22 mouse cellular contexts compared by ENCODE assay signal in genomic region chr14:22435860-22436377, GRCm38 (mm10).
DNase-seq lines count a peak whose midpoint lies in the region; ATAC-seq and TF ChIP-seq lines count a peak whose summit lies in the region.
"Had no signal": no experiment of that assay in that cellular context is flagged by ENCODE, and none has a peak within 500 bp of the region (broad histone marks: within the 10 kb centered on the region; RNA-seq: fewer than 3 reads in every experiment).

No protein-coding gene starts in this region.

- no peak for TF ChIP-seq CTCF in lung, postnatal 0 days (IDR thresholded peaks at IDR 0.05)
- TF ChIP-seq CTCF in left cerebral cortex, adult 2 months (IDR thresholded peaks at IDR 0.05): no peak

- no peaks in the 10 kb centered on the region for H3K36me3 ChIP-seq in lung, embryonic 15.5 days
- no peaks in the 10 kb centered on the region for H3K36me3 ChIP-seq in lung, postnatal 0 days (ENCODE audit: insufficient read depth, low read length)
- H3K36me3 ChIP-seq in limb, embryonic 11.5 days (ENCODE audit: control insufficient read depth, insufficient read depth, low read length): no peaks in the 10 kb centered on the region
- H3K36me3 ChIP-seq in heart, embryonic 12.5 days: no peaks in the 10 kb centered on the region
- H3K36me3 ChIP-seq: embryonic facial prominence, embryonic 13.5 days; forebrain, embryonic 10.5 days; heart, embryonic 10.5 days; heart, embryonic 15.5 days; hindbrain, embryonic 13.5 days had no signal

- no peaks in the 10 kb centered on the region for H3K27me3 ChIP-seq in lung, embryonic 15.5 days
- no peaks in the 10 kb centered on the region for H3K27me3 ChIP-seq in lung, postnatal 0 days (replicated peaks; ENCODE audit: insufficient read depth, low read length)
- H3K27me3 ChIP-seq in limb, embryonic 11.5 days (ENCODE audit: control insufficient read depth, insufficient read depth, low read length): peaks cover 9% of the 10 kb centered on the region; the same call in 1 of the 2 replicates
- no peaks in the 10 kb centered on the region for H3K27me3 ChIP-seq in heart, embryonic 12.5 days (replicated peaks)
- H3K27me3 ChIP-seq: CH12.LX; embryonic facial prominence, embryonic 13.5 days; heart, embryonic 15.5 days; hindbrain, embryonic 13.5 days; Patski had no signal

- no peaks in the 10 kb centered on the region for H3K9me3 ChIP-seq in lung, embryonic 15.5 days
- H3K9me3 ChIP-seq in lung, postnatal 0 days (ENCODE audit: low read length): no peaks in the 10 kb centered on the region
- no peaks in the 10 kb centered on the region for H3K9me3 ChIP-seq in limb, embryonic 11.5 days (ENCODE audit: control insufficient read depth, low read length)
- H3K9me3 ChIP-seq in heart, embryonic 12.5 days (replicated peaks): no peaks in the 10 kb centered on the region
- H3K9me3 ChIP-seq: embryonic facial prominence, embryonic 13.5 days; forebrain, embryonic 10.5 days; heart, embryonic 10.5 days; heart, embryonic 15.5 days; hindbrain, embryonic 13.5 days had no signal

- ATAC-seq in lung, embryonic 15.5 days (ENCODE audit: borderline replicate concordance, extremely low read depth, low FRiP score, low TSS enrichment): no peak
- ATAC-seq in lung, postnatal 0 days: no peak
- peak; percentile 51; the same call in 1 of the 2 replicates for ATAC-seq in limb, embryonic 11.5 days (ENCODE audit: insufficient number of reproducible peaks, low FRiP score, low TSS enrichment, low read depth)
- ATAC-seq in heart, embryonic 12.5 days (ENCODE audit: insufficient number of reproducible peaks, low FRiP score): no peak
- ATAC-seq: activated CD4-positive, CD25-positive, alpha-beta regulatory T cell, adult 4 months; forebrain, embryonic 14.5 days; hindbrain, postnatal 0 days; Patski had no signal

- intact Hi-C loops in left cerebral cortex, adult 2 months (cut with DNase I): no loop called here

- no peak for DNase-seq in lung, postnatal 0 days (ENCODE audit: low spot score)
- DNase-seq in forelimb bud, embryonic 11.5 days (ENCODE audit: low read depth, low spot score): peak; percentile 79
- peak; percentile 70 for DNase-seq in limb, embryonic 11.5 days (ENCODE audit: low spot score)
- no peak for DNase-seq in left cerebral cortex, adult 2 months (ENCODE audit: extremely low spot score in 1 of 2, low spot score in 2 of 2)
- DNase-seq: adrenal gland, postnatal 14 days; cerebellum, adult 11 months; cerebellum, adult 8-10 months; cerebellum, postnatal 14 days; heart, adult 18-20 months; heart, postnatal 14 days had no signal

- 0 out of 2 replicates have a peak overlapping the region, but pooled peaks have one; percentile 27 for H3K27ac ChIP-seq in lung, embryonic 15.5 days
- H3K27ac ChIP-seq in lung, postnatal 0 days (ENCODE audit: low read length): no peak overlapping the region
- H3K27ac ChIP-seq in limb, embryonic 11.5 days (replicated peaks; ENCODE audit: low read depth, low read length): no peak overlapping the region; the same call in 1 of the 2 replicates
- no peak overlapping the region for H3K27ac ChIP-seq in heart, embryonic 12.5 days (ENCODE audit: poor library complexity, severe bottlenecking)
- H3K27ac ChIP-seq in left cerebral cortex, adult 2 months: no peak overlapping the region
- H3K27ac ChIP-seq: embryonic facial prominence, embryonic 13.5 days; forebrain, embryonic 10.5 days; heart, embryonic 10.5 days; heart, embryonic 15.5 days; hindbrain, embryonic 13.5 days; hindbrain, postnatal 0 days had no signal

- TF ChIP-seq EP300 in lung, postnatal 0 days (IDR thresholded peaks at IDR 0.05): no peak

- no peak overlapping the region for H3K4me2 ChIP-seq in lung, embryonic 15.5 days
- H3K4me2 ChIP-seq in lung, postnatal 0 days (replicated peaks; ENCODE audit: low read depth, low read length): no peak overlapping the region
- H3K4me2 ChIP-seq in limb, embryonic 11.5 days (ENCODE audit: low read depth, severe bottlenecking): no peak overlapping the region
- H3K4me2 ChIP-seq in heart, embryonic 12.5 days: no peak overlapping the region
- H3K4me2 ChIP-seq: embryonic facial prominence, embryonic 13.5 days; heart, embryonic 15.5 days; hindbrain, embryonic 13.5 days had no signal

- H3K9ac ChIP-seq in lung, embryonic 15.5 days: no peak overlapping the region
- no peak overlapping the region for H3K9ac ChIP-seq in lung, postnatal 0 days (replicated peaks; ENCODE audit: low read depth)
- H3K9ac ChIP-seq in limb, embryonic 11.5 days (ENCODE audit: low read length): no peak overlapping the region
- H3K9ac ChIP-seq in heart, embryonic 12.5 days: no peak overlapping the region
- H3K9ac ChIP-seq: embryonic facial prominence, embryonic 13.5 days; heart, embryonic 15.5 days; hindbrain, embryonic 13.5 days had no signal

- 33% methylated on average over 4 of the region's 4 CpGs for WGBS in lung, embryonic 15.5 days
- WGBS in lung, postnatal 0 days: 48% methylated on average over 4 of the region's 4 CpGs
- 5% methylated on average over 4 of the region's 4 CpGs for WGBS in limb, embryonic 11.5 days
- 63% methylated on average over 4 of the region's 4 CpGs for WGBS in heart, embryonic 12.5 days

- H3K4me1 ChIP-seq in lung, embryonic 15.5 days: peaks cover 12% of the 10 kb centered on the region; the same call in 1 of the 2 replicates
- H3K4me1 ChIP-seq in lung, postnatal 0 days (ENCODE audit: insufficient read depth, low read depth, low read length): no peaks in the 10 kb centered on the region; the same call in 1 of the 2 replicates
- H3K4me1 ChIP-seq in limb, embryonic 11.5 days (ENCODE audit: control insufficient read depth, insufficient read depth, low read length): peaks cover 27% of the 10 kb centered on the region
- peaks cover 11% of the 10 kb centered on the region for H3K4me1 ChIP-seq in heart, embryonic 12.5 days (replicated peaks)

- H3K4me3 ChIP-seq in lung, embryonic 15.5 days: no peak overlapping the region
- H3K4me3 ChIP-seq in lung, postnatal 0 days (ENCODE audit: low read depth, low read length): no peak overlapping the region
- H3K4me3 ChIP-seq in limb, embryonic 11.5 days (ENCODE audit: low read depth, low read length): no peak overlapping the region
- no peak overlapping the region for H3K4me3 ChIP-seq in heart, embryonic 12.5 days
- H3K4me3 ChIP-seq in left cerebral cortex, adult 2 months: no peak overlapping the region
- H3K4me3 ChIP-seq: embryonic facial prominence, embryonic 13.5 days; forebrain, embryonic 10.5 days; heart, embryonic 10.5 days; heart, embryonic 15.5 days; hindbrain, embryonic 13.5 days had no signal

Comparison
In these comparisons a context has a peak if more than half of its experiments do, and no peak if none do; other contexts are left out.
1. DNase-seq: peak in forelimb bud, embryonic 11.5 days (single experiment) and limb, embryonic 11.5 days (single experiment); none in lung, postnatal 0 days (single experiment) and left cerebral cortex, adult 2 months (0 of 2).